Mouse (Mus musculus) limb, embryonic 13.5 days (tissue): Measurements from ENCODE around the gene Gm8251. TPM values are rescaled to one million over a fixed set of nuclear protein-coding genes. Genes with fewer than 3 reads are reported as not detected.

Experiments
- ATAC-seq: fragments of 200-750 bp; cut with Nextera tagmentation; 2 replicates; pipeline ENCODE4 v1.8.0; 2017; ENCODE audit warnings: low read depth, moderate number of reproducible peaks, moderate TSS enrichment; ENCODE audit not compliant: low FRiP score
- H3K27ac ChIP-seq: fragments of 300-500 bp; sonication (generic); 2 replicates; pipeline ENCODE4 v1.5.1; 2015; ENCODE audit warnings: inconsistent platforms, mild to moderate bottlenecking, moderate library complexity
- H3K27me3 ChIP-seq: fragments of 300-500 bp; sonication (generic); 2 replicates; pipeline ENCODE4 v1.6.1; 2015; ENCODE audit warnings: mild to moderate bottlenecking, inconsistent platforms
- H3K36me3 ChIP-seq: fragments of 300-500 bp; sonication (generic); 2 replicates; pipeline ENCODE4 v1.6.1; 2015; ENCODE audit warnings: inconsistent platforms, mild to moderate bottlenecking, moderate library complexity
- H3K4me1 ChIP-seq: fragments of 300-500 bp; sonication (generic); 2 replicates; pipeline ENCODE4 v1.6.1; 2015; ENCODE audit warnings: inconsistent platforms
- H3K4me2 ChIP-seq: fragments of 300-500 bp; sonication (generic); replicated peaks from 2 replicates; pipeline ENCODE4 v1.6.1; 2015; ENCODE audit warnings: inconsistent platforms, mild to moderate bottlenecking, moderate library complexity
- H3K4me3 ChIP-seq: fragments of 300-500 bp; sonication (generic); 2 replicates; pipeline ENCODE4 v1.5.1; 2015; ENCODE audit warnings: moderate library complexity, mild to moderate bottlenecking, inconsistent platforms
- H3K9ac ChIP-seq: fragments of 300-500 bp; sonication (generic); 2 replicates; pipeline ENCODE4 v1.6.1; 2015; ENCODE audit warnings: mild to moderate bottlenecking, inconsistent platforms
- H3K9me3 ChIP-seq: fragments of 300-500 bp; sonication (generic); 2 replicates; pipeline ENCODE4 v1.6.1; 2016; ENCODE audit warnings: inconsistent platforms
- WGBS: fragments of 180-500 bp; shearing (Covaris S2); methylation state at CpG from one replicate; pipeline ENCODE4 v1.1.7; 2015; 5-methylcytosine and 5-hydroxymethylcytosine counted together
- polyA plus RNA-seq: library from polyadenylated mRNA; unstranded; fragments of >200 nt; fragmentation: Nextera tagmentation; extraction: Ambion mirVana; gene quantifications from 2 replicates; pipeline ENCODE4 v1.2.1, GENCODE M21; 2015

Gene Gm8251
- polyA plus RNA-seq, 1 experiment from 2014 or later, result 0.13 TPM

- 66% methylated on average over 2 of the region's 2 CpGs for WGBS
- no peak for ATAC-seq
- H3K4me1 ChIP-seq, result no peaks in the 10 kb centered on the region
These were observed 29.5 kb downstream of the Gm8251 start for GRCm38 (mm10) chr1:44032213-44032612.

DNA sequence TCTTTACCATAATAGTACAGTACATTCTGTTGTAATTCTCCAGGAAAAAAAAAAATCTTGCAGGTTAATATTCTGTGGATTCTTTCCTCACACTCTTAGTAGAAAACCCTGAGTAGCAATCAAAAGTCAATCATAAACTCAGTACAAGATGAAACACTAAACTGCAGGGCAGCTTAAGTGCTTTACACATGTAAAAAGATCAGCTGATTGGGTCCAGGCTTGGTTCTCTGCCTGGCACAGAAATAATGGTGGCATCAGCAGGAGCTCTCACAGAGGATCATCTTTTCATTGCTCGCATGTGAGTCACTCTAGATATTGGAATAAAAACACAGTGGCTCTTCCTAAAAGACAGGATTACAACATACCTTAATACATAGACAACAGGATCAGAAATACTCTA lies 34.1 kb downstream of the Gm8251 start:
- no peaks in the 10 kb centered on the region for H3K27me3 ChIP-seq
- no peak for ATAC-seq
- no peak overlapping the region for H3K27ac ChIP-seq
- H3K4me2 ChIP-seq, result no peak overlapping the region
- WGBS, result 93% methylated on average over 1 of the region's 1 CpGs
- no peaks in the 10 kb centered on the region for H3K9me3 ChIP-seq
- H3K9ac ChIP-seq, result no peak overlapping the region
- no peak overlapping the region for H3K4me3 ChIP-seq
- H3K4me1 ChIP-seq, result no peaks in the 10 kb centered on the region
- H3K36me3 ChIP-seq, result no peaks in the 10 kb centered on the region

More at GRCm38 (mm10) chr1:44032213-44032612, 29.5 kb downstream of the Gm8251 start:
- Histone ChIP-seq H3K27ac (no peak overlapping the region), H3K4me3 (no peak overlapping the region), H3K9me3 (no peaks in the 10 kb centered on the region), H3K27me3 (no peaks in the 10 kb centered on the region), H3K4me2 (no peak overlapping the region), H3K9ac (no peak overlapping the region), H3K36me3 (no peaks in the 10 kb centered on the region)

DNA sequence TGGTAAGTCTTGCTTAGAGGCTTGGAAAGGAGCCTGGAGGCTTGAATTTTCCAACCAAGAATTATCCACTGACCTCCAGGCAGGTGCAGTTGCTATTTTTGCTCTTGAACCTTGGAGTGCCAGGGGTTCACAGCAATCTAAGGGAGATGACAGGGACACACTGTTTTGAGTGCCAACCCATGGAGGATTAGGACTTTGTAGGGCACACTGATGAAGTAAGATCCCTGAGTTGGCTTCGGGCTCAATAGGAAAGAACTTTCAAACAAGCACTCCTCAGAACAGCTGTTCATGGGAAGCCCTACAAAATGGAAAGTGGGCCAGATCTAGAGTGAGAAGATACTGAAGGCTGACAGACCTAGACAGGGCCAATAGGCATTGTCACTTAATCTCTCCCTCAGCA lies 39.1 kb downstream of the Gm8251 start:
- Histone ChIP-seq H3K4me1 (no peaks in the 10 kb centered on the region), H3K9ac (no peak overlapping the region), H3K27me3 (no peaks in the 10 kb centered on the region), H3K4me3 (no peak overlapping the region), H3K27ac (no peak overlapping the region), H3K4me2 (no peak overlapping the region), H3K9me3 (no peaks in the 10 kb centered on the region), H3K36me3 (no peaks in the 10 kb centered on the region)
- ATAC-seq, result no peak
- WGBS, result 86% methylated on average over 1 of the region's 1 CpGs

DNA sequence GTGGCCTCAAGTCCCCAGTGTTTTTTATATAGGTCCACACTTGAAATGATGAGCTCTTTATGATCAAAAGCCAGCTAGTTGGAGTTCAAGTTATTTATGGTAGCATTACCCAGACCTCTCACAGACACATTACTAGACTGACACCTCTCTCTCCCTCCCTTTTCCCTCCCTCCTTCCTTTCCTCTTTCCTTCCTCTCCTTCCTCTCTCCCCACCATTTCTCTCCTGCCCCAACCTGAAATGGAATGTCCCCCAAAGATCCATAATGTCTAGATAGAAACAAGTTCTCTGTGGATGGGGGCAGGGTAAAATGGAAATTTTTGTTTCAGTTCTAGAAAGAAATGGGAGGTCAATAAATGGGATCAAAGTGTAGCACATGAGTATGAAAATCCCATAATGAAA lies 41.8 kb downstream of the Gm8251 start, which contains the start of gene Mettl21c:
Mettl21c (minus strand) TSS at position 101 of the 400 bp plus-strand sequence.
- Histone ChIP-seq H3K4me2 (no peak within 1 kb of the TSS), H3K9me3 (no peaks in the 10 kb centered on the region), H3K27me3 (no peaks in the 10 kb centered on the region), H3K27ac (no peak within 1 kb of the TSS), H3K36me3 (no peaks in the 10 kb centered on the region), H3K9ac (no peak within 1 kb of the TSS), H3K4me3 (no peak within 1 kb of the TSS), H3K4me1 (no peaks in the 10 kb centered on the region)
- no peak for ATAC-seq

DNA sequence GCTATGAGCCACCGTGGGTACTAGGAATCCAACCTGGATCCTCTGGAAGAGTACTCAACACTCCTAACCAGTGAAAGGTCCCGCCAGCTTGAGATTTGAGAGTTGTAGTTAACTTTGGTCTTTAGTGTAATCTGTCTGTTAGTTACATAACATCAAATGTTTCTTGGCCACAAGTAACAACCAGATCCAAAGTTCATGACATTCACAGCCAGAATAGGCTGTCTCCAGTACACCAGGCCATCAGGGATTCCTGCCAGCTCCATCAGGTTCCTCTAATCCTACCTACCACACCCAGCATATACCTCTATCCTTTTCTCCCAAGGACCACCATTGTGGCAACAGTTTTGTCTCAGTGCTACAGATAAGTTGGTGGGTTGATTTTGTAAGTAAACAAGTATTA lies 46.2 kb downstream of the Gm8251 start:
- H3K36me3 ChIP-seq, result no peaks in the 10 kb centered on the region
- no peaks in the 10 kb centered on the region for H3K27me3 ChIP-seq
- H3K27ac ChIP-seq, result no peak overlapping the region
- 86% methylated on average over 2 of the region's 2 CpGs for WGBS
- no peaks in the 10 kb centered on the region for H3K4me1 ChIP-seq
- H3K4me2 ChIP-seq, result no peak overlapping the region
- no peak overlapping the region for H3K4me3 ChIP-seq
- no peak for ATAC-seq
- H3K9ac ChIP-seq, result no peak overlapping the region
- no peaks in the 10 kb centered on the region for H3K9me3 ChIP-seq

Other genes starting within 250 kb of the Gm8251 start
- gene Uxs1, start 234.1 kb downstream of the Gm8251 start, polyA plus RNA-seq, result 28.1 and 30.0 TPM in 2 replicates
- gene Tpp2, start 128.3 kb downstream of the Gm8251 start, polyA plus RNA-seq, result 67.3 and 70.0 TPM in 2 replicates
- 0.40 and 0.80 TPM in 2 replicates for gene Mettl21c, start 41.9 kb downstream of the Gm8251 start, polyA plus RNA-seq
- gene Tex30, start 40.5 kb upstream of the Gm8251 start, polyA plus RNA-seq, result 76.5 and 83.3 TPM in 2 replicates
- 81.0 and 82.0 TPM in 2 replicates for gene Kdelc1, start 56.9 kb upstream of the Gm8251 start, polyA plus RNA-seq
- gene Bivm, start 57.0 kb upstream of the Gm8251 start, polyA plus RNA-seq, result 20.8 and 22.8 TPM in 2 replicates
- 26.9 and 28.3 TPM in 2 replicates for gene Ercc5, start 85.8 kb upstream of the Gm8251 start, polyA plus RNA-seq
- gene Mettl21e, start 157.0 kb upstream of the Gm8251 start, polyA plus RNA-seq, result not detected in 2 replicates